21 mouse cellular contexts compared by ENCODE assay signal in genomic region chr3:37469353-37469752, GRCm38 (mm10). TPM values are rescaled to one million over a fixed set of nuclear protein-coding genes. Genes with fewer than 3 reads are reported as not detected.
A peak's percentile ranks its signal among the peaks of the same experiment; 100 is the strongest.
DNase-seq lines count a peak whose midpoint lies in the region; ATAC-seq and TF ChIP-seq lines count a peak whose summit lies in the region.
"Had no signal": no experiment of that assay in that cellular context is flagged by ENCODE, and none has a peak within 500 bp of the region (broad histone marks: within the 10 kb centered on the region; RNA-seq: fewer than 3 reads in every experiment).

No protein-coding gene starts in this region.

- TF ChIP-seq EP300 in heart, adult 2 months (IDR thresholded peaks at IDR 0.05; ENCODE audit: insufficient read depth, low read depth, low read length), result no peak

- no peak overlapping the region for H3K27ac ChIP-seq in heart, embryonic 10.5 days
- H3K27ac ChIP-seq in heart, adult 2 months, result no peak overlapping the region
- H3K27ac ChIP-seq in liver, embryonic 13.5 days, result no peak overlapping the region
- H3K27ac ChIP-seq: embryonic facial prominence, embryonic 13.5 days; forebrain, embryonic 12.5 days; heart, embryonic 13.5 days; hindbrain, embryonic 15.5 days had no signal

- H3K9ac ChIP-seq in heart, adult 2 months (ENCODE audit: low read depth, low read length), result no peak overlapping the region
- no peak overlapping the region for H3K9ac ChIP-seq in liver, embryonic 13.5 days
- H3K9ac ChIP-seq: embryonic facial prominence, embryonic 13.5 days; forebrain, embryonic 12.5 days; heart, embryonic 13.5 days; hindbrain, embryonic 15.5 days had no signal

- no peaks in the 10 kb centered on the region for H3K79me2 ChIP-seq in heart, adult 2 months (replicated peaks; ENCODE audit: control insufficient read depth, insufficient read depth, low read length)

- no peaks in the 10 kb centered on the region for H3K4me1 ChIP-seq in heart, embryonic 10.5 days
- peaks cover 1% of the 10 kb centered on the region; the same call in 1 of the 2 replicates for H3K4me1 ChIP-seq in heart, adult 2 months (ENCODE audit: control insufficient read depth, insufficient read depth, low read length)
- H3K4me1 ChIP-seq in liver, embryonic 13.5 days (replicated peaks), result peaks cover 10% of the 10 kb centered on the region
- H3K4me1 ChIP-seq: embryonic facial prominence, embryonic 13.5 days; forebrain, embryonic 12.5 days; heart, embryonic 13.5 days; hindbrain, embryonic 15.5 days had no signal

- no peak overlapping the region for H3K4me3 ChIP-seq in heart, embryonic 10.5 days
- H3K4me3 ChIP-seq in heart, adult 2 months, result no peak overlapping the region
- no peak overlapping the region for H3K4me3 ChIP-seq in liver, embryonic 13.5 days (replicated peaks)
- H3K4me3 ChIP-seq: embryonic facial prominence, embryonic 13.5 days; forebrain, embryonic 12.5 days; heart, embryonic 13.5 days; hindbrain, embryonic 15.5 days had no signal

- no peak overlapping the region for H3K4me2 ChIP-seq in liver, embryonic 13.5 days
- H3K4me2 ChIP-seq: embryonic facial prominence, embryonic 13.5 days; forebrain, embryonic 12.5 days; heart, embryonic 13.5 days; hindbrain, embryonic 15.5 days had no signal

- no peaks in the 10 kb centered on the region for H3K27me3 ChIP-seq in heart, embryonic 10.5 days (ENCODE audit: insufficient read depth, poor library complexity, severe bottlenecking)
- H3K27me3 ChIP-seq in heart, adult 2 months (ENCODE audit: control insufficient read depth, insufficient read depth, low read length), result no peaks in the 10 kb centered on the region
- no peaks in the 10 kb centered on the region for H3K27me3 ChIP-seq in liver, embryonic 13.5 days
- H3K27me3 ChIP-seq: embryonic facial prominence, embryonic 13.5 days; forebrain, embryonic 12.5 days; heart, embryonic 13.5 days; hindbrain, embryonic 15.5 days had no signal

- intact Hi-C loops in heart, adult 2 months (cut with DNase I), result loop anchor here (5.0 kb wide), 1 partner anchor 753 kb away; no protein-coding TSS in a partner anchor

- peak; percentile 73 for DNase-seq in heart, embryonic 10.5 days (ENCODE audit: low spot score)
- no peak for DNase-seq in heart, adult 2 months
- DNase-seq in liver, embryonic 13.5 days, result no peak
- DNase-seq in thymus, postnatal 25 days, result no peak
- DNase-seq in adrenal gland, adult (ENCODE audit: inconsistent age in 2 of 2, low spot score in 1 of 2), result no peak
- DNase-seq in left cerebral cortex, adult 18-20 months (ENCODE audit: low spot score in 2 of 2), result no peak
- DNase-seq: adrenal gland, postnatal 10 days; B cell, adult 2 months; cerebellum, adult 11-12 months; cerebellum, adult 9-11 months; cerebellum, postnatal 36 days; gastrocnemius, postnatal 14 days; heart, postnatal 36 days had no signal

- H3K36me3 ChIP-seq in heart, embryonic 10.5 days, result peaks cover 7% of the 10 kb centered on the region; the same call in 1 of the 2 replicates
- H3K36me3 ChIP-seq in heart, adult 2 months (ENCODE audit: control insufficient read depth, insufficient read depth, low read length), result peaks cover 2% of the 10 kb centered on the region; the same call in 1 of the 2 replicates
- H3K36me3 ChIP-seq in liver, embryonic 13.5 days, result peaks cover 4% of the 10 kb centered on the region; the same call in 1 of the 2 replicates
- H3K36me3 ChIP-seq: forebrain, embryonic 12.5 days; hindbrain, embryonic 15.5 days had no signal

- no peak for TF ChIP-seq POLR2A in heart, adult 2 months (IDR thresholded peaks at IDR 0.05; ENCODE audit: insufficient read depth, low read depth, low read length)

- peak; percentile 79 for ATAC-seq in liver, embryonic 13.5 days (ENCODE audit: low read depth)
- peak; percentile 68 for ATAC-seq in megakaryocyte progenitor cell, adult 5-6 weeks (replicated peaks; ENCODE audit: poor library complexity)
- ATAC-seq: CD4-positive, CD25-positive, alpha-beta regulatory T cell, adult 4 months; forebrain, embryonic 16.5 days had no signal

- WGBS in heart, embryonic 10.5 days, result 76% methylated on average over 4 of the region's 4 CpGs
- WGBS in heart, adult 2 months, result 76% methylated on average over 4 of the region's 4 CpGs
- 35% methylated on average over 4 of the region's 4 CpGs for WGBS in liver, embryonic 13.5 days (ENCODE audit: insufficient replicate concordance)

- no peaks in the 10 kb centered on the region for H3K9me3 ChIP-seq in heart, embryonic 10.5 days
- H3K9me3 ChIP-seq in liver, embryonic 13.5 days (replicated peaks), result no peaks in the 10 kb centered on the region
- H3K9me3 ChIP-seq: embryonic facial prominence, embryonic 13.5 days; forebrain, embryonic 12.5 days; G1E; heart, embryonic 13.5 days; hindbrain, embryonic 15.5 days had no signal

- TF ChIP-seq CTCF in heart, adult 2 months (IDR thresholded peaks at IDR 0.05), result no peak

RNA-seq across cellular contexts. Expression of gene Nudt6, which starts 49.3 kb away (rescaled TPM):
- polyA plus RNA-seq in heart, embryonic 10.5 days (2016; fragmentation: Nextera tagmentation; extraction: Ambion mirVana), result 7.8 and 10.7 TPM in 2 replicates
- total RNA-seq in heart, adult 2 months (2021), result 10 to 100 TPM; 26.6 to 32.1 TPM
- polyA plus RNA-seq in heart, adult 2 months (2012; rRNA removed), result 34.5 and 37.3 TPM in 2 replicates
- polyA plus RNA-seq in liver, embryonic 13.5 days (2015; fragmentation: Nextera tagmentation; extraction: Ambion mirVana), result 5.4 and 6.2 TPM in 2 replicates
- 14.4 and 18.0 TPM in 2 replicates for total RNA-seq in megakaryocyte progenitor cell, adult 5-6 weeks (2015)
- total RNA-seq in megakaryocyte progenitor cell, adult 5-6 weeks (2017), result 9.1 and 19.9 TPM in 2 replicates
- 1 to 10 TPM; 5.0 to 6.3 TPM for total RNA-seq in left cerebral cortex, adult 18-20 months (2021)

RNA-seq across cellular contexts. Expression of gene Spata5, which starts 49.7 kb away (rescaled TPM):
- 35.2 and 36.2 TPM in 2 replicates for polyA plus RNA-seq in heart, embryonic 10.5 days (2016; fragmentation: Nextera tagmentation; extraction: Ambion mirVana)
- total RNA-seq in heart, adult 2 months (2021), result 10 to 100 TPM; 12.4 to 13.9 TPM
- polyA plus RNA-seq in heart, adult 2 months (2012; rRNA removed), result 2.1 and 4.6 TPM in 2 replicates
- polyA plus RNA-seq in liver, embryonic 13.5 days (2015; fragmentation: Nextera tagmentation; extraction: Ambion mirVana), result 26.2 and 31.0 TPM in 2 replicates
- total RNA-seq in megakaryocyte progenitor cell, adult 5-6 weeks (2015), result 68.9 and 78.2 TPM in 2 replicates
- 126 and 148 TPM in 2 replicates for total RNA-seq in megakaryocyte progenitor cell, adult 5-6 weeks (2017)
- 10 to 100 TPM; 24.0 to 32.8 TPM for total RNA-seq in left cerebral cortex, adult 18-20 months (2021)
